Mouse (Mus musculus): ENCODE data around the gene Rpl14. TPM values are rescaled to one million over a fixed set of nuclear protein-coding genes. Genes with fewer than 3 reads are reported as not detected.

Rpl14 gene
- polyA plus RNA-seq, 1 experiment from 2014 or later, result 783 TPM

- H3K4me3 ChIP-seq (replicated peaks), result peak overlapping the region; percentile 82
- peak overlapping the region; percentile 71 for H3K27ac ChIP-seq
- WGBS, result 4% methylated on average over 4 of the region's 4 CpGs
- peaks cover 42% of the 10 kb centered on the region for H3K36me3 ChIP-seq
- ATAC-seq (replicated peaks; ENCODE audit: low FRiP score), result 0 out of 2 replicates have a peak, but pooled peaks have one; percentile 2
- no peaks in the 10 kb centered on the region for H3K9me3 ChIP-seq (replicated peaks)
- peaks cover 44% of the 10 kb centered on the region for H3K4me1 ChIP-seq
- H3K4me2 ChIP-seq, result peak overlapping the region; percentile 90
- no peaks in the 10 kb centered on the region for H3K27me3 ChIP-seq
- H3K9ac ChIP-seq, result 0 out of 2 replicates have a peak overlapping the region, but pooled peaks have one; percentile 17
These were observed 5.4 kb downstream of the Rpl14 start for GRCm38 (mm10) chr9:120576662-120577013.

GRCm38 (mm10) chr9:120577133-120577651 is 5.9 kb downstream of the Rpl14 start:
- ATAC-seq (replicated peaks; ENCODE audit: low FRiP score), result peak; percentile 92
- peak overlapping the region; percentile 76 for H3K27ac ChIP-seq
- peak overlapping the region; percentile 83 for H3K9ac ChIP-seq
- H3K27me3 ChIP-seq, result no peaks in the 10 kb centered on the region
- H3K4me1 ChIP-seq, result peaks cover 48% of the 10 kb centered on the region
- peak overlapping the region; percentile 82 for H3K4me3 ChIP-seq (replicated peaks)
- H3K4me2 ChIP-seq, result peak overlapping the region; percentile 90
- WGBS, result under 1% methylated on average over 43 of the region's 43 CpGs
- H3K36me3 ChIP-seq, result peaks cover 42% of the 10 kb centered on the region
- no peaks in the 10 kb centered on the region for H3K9me3 ChIP-seq (replicated peaks)

GRCm38 (mm10) chr9:120577706-120578405 is 6.6 kb downstream of the Rpl14 start:
- Histone ChIP-seq H3K27me3 (no peaks in the 10 kb centered on the region), H3K4me2 (peak overlapping the region; percentile 90), H3K4me1 (peaks cover 47% of the 10 kb centered on the region), H3K9ac (peak overlapping the region; percentile 83), H3K4me3 (replicated peaks) (peak overlapping the region; percentile 82), H3K36me3 (peaks cover 36% of the 10 kb centered on the region), H3K27ac (peak overlapping the region; percentile 76), H3K9me3 (replicated peaks) (no peaks in the 10 kb centered on the region)
- WGBS, result 55% methylated on average over 12 of the region's 12 CpGs
- no peak for ATAC-seq (replicated peaks; ENCODE audit: low FRiP score)

- no peak overlapping the region for H3K4me2 ChIP-seq
- no peak overlapping the region for H3K4me3 ChIP-seq (replicated peaks)
- no peak overlapping the region for H3K9ac ChIP-seq
- no peaks in the 10 kb centered on the region for H3K9me3 ChIP-seq (replicated peaks)
- 47% methylated on average over 6 of the region's 6 CpGs for WGBS
- H3K36me3 ChIP-seq, result peaks cover 28% of the 10 kb centered on the region
- ATAC-seq (replicated peaks; ENCODE audit: low FRiP score), result no peak
- no peaks in the 10 kb centered on the region for H3K27me3 ChIP-seq
- H3K27ac ChIP-seq, result no peak overlapping the region
- H3K4me1 ChIP-seq, result peaks cover 45% of the 10 kb centered on the region
These were observed 7.5 kb downstream of the Rpl14 start for GRCm38 (mm10) chr9:120578701-120579100.

- Histone ChIP-seq H3K9ac (no peak overlapping the region), H3K4me2 (no peak overlapping the region), H3K4me1 (peaks cover 45% of the 10 kb centered on the region), H3K27ac (no peak overlapping the region), H3K36me3 (peaks cover 17% of the 10 kb centered on the region), H3K9me3 (replicated peaks) (no peaks in the 10 kb centered on the region), H3K4me3 (replicated peaks) (no peak overlapping the region), H3K27me3 (no peaks in the 10 kb centered on the region)
- 86% methylated on average over 7 of the region's 7 CpGs for WGBS
- no peak for ATAC-seq (replicated peaks; ENCODE audit: low FRiP score)
These were observed 8.6 kb downstream of the Rpl14 start for GRCm38 (mm10) chr9:120579808-120580207.

GRCm38 (mm10) chr9:120581941-120582618 is 10.8 kb downstream of the Rpl14 start:
- peak overlapping the region; percentile 84 for H3K27ac ChIP-seq
- ATAC-seq (replicated peaks; ENCODE audit: low FRiP score), result peak; percentile 83
- no peaks in the 10 kb centered on the region for H3K27me3 ChIP-seq
- no peaks in the 10 kb centered on the region for H3K36me3 ChIP-seq
- H3K4me1 ChIP-seq, result peaks cover 32% of the 10 kb centered on the region
- peak overlapping the region; percentile 49 for H3K4me3 ChIP-seq (replicated peaks)
- no peaks in the 10 kb centered on the region for H3K9me3 ChIP-seq (replicated peaks)
- peak overlapping the region; percentile 92 for H3K4me2 ChIP-seq
- H3K9ac ChIP-seq, result peak overlapping the region; percentile 61
- 23% methylated on average over 21 of the region's 21 CpGs for WGBS

GRCm38 (mm10) chr9:120582619-120583308 is 11.5 kb downstream of the Rpl14 start:
- ATAC-seq (replicated peaks; ENCODE audit: low FRiP score), result peak; percentile 93

GRCm38 (mm10) chr9:120583314-120583713 is 12.1 kb downstream of the Rpl14 start:
- H3K36me3 ChIP-seq, result no peaks in the 10 kb centered on the region

More at GRCm38 (mm10) chr9:120582619-120583308, 11.5 kb downstream of the Rpl14 start:
- H3K27ac ChIP-seq, result peak overlapping the region; percentile 84
- peak overlapping the region; percentile 61 for H3K9ac ChIP-seq
- WGBS, result 9% methylated on average over 28 of the region's 28 CpGs
- H3K4me3 ChIP-seq (replicated peaks), result peak overlapping the region; percentile 49
- peaks cover 28% of the 10 kb centered on the region for H3K4me1 ChIP-seq
- no peaks in the 10 kb centered on the region for H3K9me3 ChIP-seq (replicated peaks)
- peak overlapping the region; percentile 92 for H3K4me2 ChIP-seq
- no peaks in the 10 kb centered on the region for H3K27me3 ChIP-seq
- H3K36me3 ChIP-seq, result no peaks in the 10 kb centered on the region

GRCm38 (mm10) chr9:120586546-120586945 is 15.3 kb downstream of the Rpl14 start:
- 11% methylated on average over 3 of the region's 3 CpGs for WGBS
- Histone ChIP-seq H3K9me3 (replicated peaks) (no peaks in the 10 kb centered on the region), H3K36me3 (no peaks in the 10 kb centered on the region), H3K27me3 (no peaks in the 10 kb centered on the region), H3K4me1 (peaks cover 16% of the 10 kb centered on the region), H3K4me3 (replicated peaks) (no peak overlapping the region), H3K9ac (no peak overlapping the region), H3K4me2 (no peak overlapping the region), H3K27ac (no peak overlapping the region)
- no peak for ATAC-seq (replicated peaks; ENCODE audit: low FRiP score)

More at GRCm38 (mm10) chr9:120583314-120583713, 12.1 kb downstream of the Rpl14 start:
- Histone ChIP-seq H3K4me3 (replicated peaks) (peak overlapping the region; percentile 49; the same call in 1 of the 2 replicates), H3K4me1 (peaks cover 23% of the 10 kb centered on the region), H3K9ac (no peak overlapping the region), H3K9me3 (replicated peaks) (no peaks in the 10 kb centered on the region), H3K4me2 (peak overlapping the region; percentile 92), H3K27me3 (no peaks in the 10 kb centered on the region), H3K27ac (no peak overlapping the region)
- no peak for ATAC-seq (replicated peaks; ENCODE audit: low FRiP score)
- 79% methylated on average over 3 of the region's 3 CpGs for WGBS

- Histone ChIP-seq H3K36me3 (no peaks in the 10 kb centered on the region), H3K27me3 (no peaks in the 10 kb centered on the region), H3K4me1 (peaks cover 23% of the 10 kb centered on the region), H3K9ac (no peak overlapping the region), H3K4me3 (replicated peaks) (no peak overlapping the region), H3K9me3 (replicated peaks) (no peaks in the 10 kb centered on the region), H3K27ac (no peak overlapping the region), H3K4me2 (no peak overlapping the region)
- no peak for ATAC-seq (replicated peaks; ENCODE audit: low FRiP score)
- 6% methylated on average over 9 of the region's 9 CpGs for WGBS
These were observed 20.2 kb downstream of the Rpl14 start for GRCm38 (mm10) chr9:120591490-120591889.

- no peak for ATAC-seq (replicated peaks; ENCODE audit: low FRiP score)
- Histone ChIP-seq H3K9me3 (replicated peaks) (no peaks in the 10 kb centered on the region), H3K27ac (peak overlapping the region; percentile 72), H3K9ac (no peak overlapping the region), H3K27me3 (no peaks in the 10 kb centered on the region), H3K4me1 (peaks cover 23% of the 10 kb centered on the region), H3K4me2 (no peak overlapping the region), H3K36me3 (no peaks in the 10 kb centered on the region), H3K4me3 (replicated peaks) (no peak overlapping the region)
- WGBS, result 41% methylated on average over 9 of the region's 9 CpGs
These were observed 22.3 kb downstream of the Rpl14 start for GRCm38 (mm10) chr9:120593383-120594101.

All from kidney, embryonic 15.5 days (tissue).